9 mouse cellular contexts compared by ENCODE assay signal in the genomic region with DNA sequence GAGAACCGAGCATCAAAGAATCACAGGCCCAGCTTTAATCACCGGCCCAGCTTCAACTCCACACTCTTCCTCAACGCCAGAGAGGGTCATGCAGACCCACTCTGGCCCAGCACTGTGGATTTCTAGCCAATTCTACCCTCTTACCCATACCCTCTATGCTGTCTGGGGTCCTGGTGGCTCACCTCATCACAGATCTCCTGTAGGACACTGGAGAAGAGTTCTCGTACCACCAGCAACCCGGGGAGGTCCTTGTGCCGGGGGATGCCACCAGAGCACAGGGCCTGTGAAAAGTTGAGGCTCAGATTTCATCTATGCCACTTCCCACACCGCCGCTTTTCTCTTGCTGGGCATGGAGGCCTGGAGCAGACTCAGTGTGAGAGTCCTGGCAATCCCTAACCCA. TPM values are rescaled to one million over a fixed set of nuclear protein-coding genes. Genes with fewer than 3 reads are reported as not detected.
A peak's percentile ranks its signal among the peaks of the same experiment; 100 is the strongest.
DNase-seq lines count a peak whose midpoint lies in the region; ATAC-seq lines count a peak whose summit lies in the region.
"Had no signal": no experiment of that assay in that cellular context is flagged by ENCODE, and none has a peak within 500 bp of the region (broad histone marks: within the 10 kb centered on the region; RNA-seq: fewer than 3 reads in every experiment).

No protein-coding gene starts in this region.

- H3K4me2 ChIP-seq in heart, embryonic 13.5 days = peak overlapping the region; percentile 89
- H3K4me2 ChIP-seq in lung, embryonic 16.5 days (ENCODE audit: low read depth, low read length) = peak overlapping the region; percentile 80; the same call in 1 of the 2 replicates
- peak overlapping the region; percentile 91 for H3K4me2 ChIP-seq in intestine, embryonic 15.5 days (replicated peaks)
- no peak overlapping the region for H3K4me2 ChIP-seq in stomach, embryonic 14.5 days (replicated peaks; ENCODE audit: low read depth, low read length)

- peaks cover 15% of the 10 kb centered on the region for H3K36me3 ChIP-seq in heart, embryonic 13.5 days
- peaks cover 6% of the 10 kb centered on the region for H3K36me3 ChIP-seq in lung, embryonic 16.5 days (ENCODE audit: control insufficient read depth, insufficient read depth, low read length)
- H3K36me3 ChIP-seq in intestine, embryonic 15.5 days = 0 out of 2 replicates have a peak, but pooled peaks cover 2% of the 10 kb centered on the region
- H3K36me3 ChIP-seq in stomach, embryonic 14.5 days (ENCODE audit: control insufficient read depth, insufficient read depth, low read length) = no peaks in the 10 kb centered on the region

- no peaks in the 10 kb centered on the region for H3K27me3 ChIP-seq in heart, embryonic 13.5 days (replicated peaks)
- H3K27me3 ChIP-seq in lung, embryonic 16.5 days (ENCODE audit: control insufficient read depth, insufficient read depth, low read depth, low read length) = no peaks in the 10 kb centered on the region
- H3K27me3 ChIP-seq in intestine, embryonic 15.5 days (replicated peaks) = no peaks in the 10 kb centered on the region
- no peaks in the 10 kb centered on the region for H3K27me3 ChIP-seq in stomach, embryonic 14.5 days (ENCODE audit: control insufficient read depth, insufficient read depth, low read length)
- H3K27me3 ChIP-seq: midbrain, embryonic 12.5 days had no signal

- no peaks in the 10 kb centered on the region for H3K9me3 ChIP-seq in heart, embryonic 13.5 days
- no peaks in the 10 kb centered on the region for H3K9me3 ChIP-seq in lung, embryonic 16.5 days (ENCODE audit: control insufficient read depth, low read length)
- H3K9me3 ChIP-seq in intestine, embryonic 15.5 days = no peaks in the 10 kb centered on the region
- H3K9me3 ChIP-seq in stomach, embryonic 14.5 days (ENCODE audit: control insufficient read depth, low read depth, low read length) = no peaks in the 10 kb centered on the region
- H3K9me3 ChIP-seq: midbrain, embryonic 12.5 days had no signal

- peak overlapping the region; percentile 71; the same call in 1 of the 2 replicates for H3K4me3 ChIP-seq in heart, embryonic 13.5 days
- no peak overlapping the region for H3K4me3 ChIP-seq in lung, embryonic 16.5 days (ENCODE audit: low read length)
- H3K4me3 ChIP-seq in intestine, embryonic 15.5 days (replicated peaks) = no peak overlapping the region
- no peak overlapping the region for H3K4me3 ChIP-seq in stomach, embryonic 14.5 days (ENCODE audit: low read depth, low read length)

- ATAC-seq in heart, embryonic 13.5 days (ENCODE audit: extremely low read depth, insufficient number of reproducible peaks, low FRiP score, low TSS enrichment) = no peak
- ATAC-seq in lung, embryonic 16.5 days (ENCODE audit: low read depth) = no peak
- ATAC-seq in intestine, embryonic 15.5 days = no peak
- no peak for ATAC-seq in stomach, embryonic 14.5 days (ENCODE audit: insufficient number of reproducible peaks, insufficient read depth, low FRiP score, low read depth)

- WGBS in heart, embryonic 13.5 days = 78% methylated on average over 8 of the region's 8 CpGs
- WGBS in lung, embryonic 16.5 days = 78% methylated on average over 8 of the region's 8 CpGs
- 91% methylated on average over 8 of the region's 8 CpGs for WGBS in intestine, embryonic 15.5 days
- 82% methylated on average over 8 of the region's 8 CpGs for WGBS in stomach, embryonic 14.5 days

- no peak overlapping the region for H3K27ac ChIP-seq in heart, embryonic 13.5 days (replicated peaks)
- H3K27ac ChIP-seq in lung, embryonic 16.5 days (ENCODE audit: low read length) = no peak overlapping the region
- no peak overlapping the region for H3K27ac ChIP-seq in intestine, embryonic 15.5 days
- no peak overlapping the region for H3K27ac ChIP-seq in stomach, embryonic 14.5 days (ENCODE audit: low read length)

- H3K9ac ChIP-seq in heart, embryonic 13.5 days = peak overlapping the region; percentile 92
- peak overlapping the region; percentile 82; the same call in 1 of the 2 replicates for H3K9ac ChIP-seq in lung, embryonic 16.5 days (ENCODE audit: low read length)
- peak overlapping the region; percentile 75 for H3K9ac ChIP-seq in intestine, embryonic 15.5 days
- H3K9ac ChIP-seq in stomach, embryonic 14.5 days (replicated peaks; ENCODE audit: low read depth, low read length) = 0 out of 2 replicates have a peak overlapping the region, but pooled peaks have one; percentile 42

- DNase-seq in heart, postnatal 4 days = no peak
- no peak for DNase-seq in lung, adult 18-20 months
- DNase-seq in thymus, adult 18-20 months = no peak
- DNase-seq: right cerebral cortex, adult 18-20 months had no signal

- H3K4me1 ChIP-seq in heart, embryonic 13.5 days = peaks cover 43% of the 10 kb centered on the region
- H3K4me1 ChIP-seq in lung, embryonic 16.5 days (replicated peaks; ENCODE audit: control insufficient read depth, insufficient read depth, low read length) = peaks cover 29% of the 10 kb centered on the region
- H3K4me1 ChIP-seq in intestine, embryonic 15.5 days (replicated peaks) = peaks cover 36% of the 10 kb centered on the region
- peaks cover 24% of the 10 kb centered on the region for H3K4me1 ChIP-seq in stomach, embryonic 14.5 days (ENCODE audit: control insufficient read depth, insufficient read depth, low read length)

RNA-seq across cellular contexts. Expression of a gene that starts 1.4 kb away (rescaled TPM):
- polyA plus RNA-seq in heart, embryonic 13.5 days (2015; fragmentation: Nextera tagmentation; extraction: Ambion mirVana) = 23.3 and 26.8 TPM in 2 replicates
- total RNA-seq in heart, postnatal 4 days (2021) = 10 to 100 TPM; 27.2 to 29.0 TPM
- polyA plus RNA-seq in lung, embryonic 16.5 days (2015; fragmentation: Nextera tagmentation; extraction: Ambion mirVana) = 22.6 and 23.7 TPM in 2 replicates
- 20.6 and 23.5 TPM in 2 replicates for polyA plus RNA-seq in intestine, embryonic 15.5 days (2015; fragmentation: Nextera tagmentation; extraction: Ambion mirVana)
- 15.3 and 19.6 TPM in 2 replicates for polyA plus RNA-seq in stomach, embryonic 14.5 days (2014; fragmentation: Nextera tagmentation; extraction: Ambion mirVana)

RNA-seq across cellular contexts. Expression of a gene that starts 1.4 kb away (rescaled TPM):
- 15.8 and 16.6 TPM in 2 replicates for polyA plus RNA-seq in heart, embryonic 13.5 days (2015; fragmentation: Nextera tagmentation; extraction: Ambion mirVana)
- total RNA-seq in heart, postnatal 4 days (2021) = 10 to 100 TPM; 22.6 to 25.7 TPM
- 10.9 and 12.3 TPM in 2 replicates for polyA plus RNA-seq in lung, embryonic 16.5 days (2015; fragmentation: Nextera tagmentation; extraction: Ambion mirVana)
- polyA plus RNA-seq in intestine, embryonic 15.5 days (2015; fragmentation: Nextera tagmentation; extraction: Ambion mirVana) = 6.9 and 9.0 TPM in 2 replicates
- polyA plus RNA-seq in stomach, embryonic 14.5 days (2014; fragmentation: Nextera tagmentation; extraction: Ambion mirVana) = 9.6 and 11.5 TPM in 2 replicates

RNA-seq across cellular contexts. Expression of a gene that starts 2.1 kb away (rescaled TPM):
- 33.2 and 35.6 TPM in 2 replicates for polyA plus RNA-seq in heart, embryonic 13.5 days (2015; fragmentation: Nextera tagmentation; extraction: Ambion mirVana)
- total RNA-seq in heart, postnatal 4 days (2021) = 10 to 100 TPM; 48.7 to 49.2 TPM
- 26.4 and 30.3 TPM in 2 replicates for polyA plus RNA-seq in lung, embryonic 16.5 days (2015; fragmentation: Nextera tagmentation; extraction: Ambion mirVana)
- polyA plus RNA-seq in intestine, embryonic 15.5 days (2015; fragmentation: Nextera tagmentation; extraction: Ambion mirVana) = 22.7 and 27.5 TPM in 2 replicates
- polyA plus RNA-seq in stomach, embryonic 14.5 days (2014; fragmentation: Nextera tagmentation; extraction: Ambion mirVana) = 23.8 and 31.2 TPM in 2 replicates

RNA-seq across cellular contexts. Expression of a gene that starts 7.0 kb away (rescaled TPM):
- 125 and 133 TPM in 2 replicates for polyA plus RNA-seq in heart, embryonic 13.5 days (2015; fragmentation: Nextera tagmentation; extraction: Ambion mirVana)
- total RNA-seq in heart, postnatal 4 days (2021) = 100 to 1,000 TPM; 263 to 265 TPM
- 20.8 and 28.9 TPM in 2 replicates for polyA plus RNA-seq in lung, embryonic 16.5 days (2015; fragmentation: Nextera tagmentation; extraction: Ambion mirVana)
- 44.0 and 46.7 TPM in 2 replicates for polyA plus RNA-seq in intestine, embryonic 15.5 days (2015; fragmentation: Nextera tagmentation; extraction: Ambion mirVana)
- 38.5 and 44.7 TPM in 2 replicates for polyA plus RNA-seq in stomach, embryonic 14.5 days (2014; fragmentation: Nextera tagmentation; extraction: Ambion mirVana)

RNA-seq across cellular contexts. Expression of a gene that starts 14.2 kb away (rescaled TPM):
- polyA plus RNA-seq in heart, embryonic 13.5 days (2015; fragmentation: Nextera tagmentation; extraction: Ambion mirVana) = 80.9 and 98.7 TPM in 2 replicates
- total RNA-seq in heart, postnatal 4 days (2021) = 10 to 100 TPM; 23.5 to 26.6 TPM
- polyA plus RNA-seq in lung, embryonic 16.5 days (2015; fragmentation: Nextera tagmentation; extraction: Ambion mirVana) = 125 and 151 TPM in 2 replicates
- polyA plus RNA-seq in intestine, embryonic 15.5 days (2015; fragmentation: Nextera tagmentation; extraction: Ambion mirVana) = 154 and 170 TPM in 2 replicates
- 88.3 and 94.1 TPM in 2 replicates for polyA plus RNA-seq in stomach, embryonic 14.5 days (2014; fragmentation: Nextera tagmentation; extraction: Ambion mirVana)

Comparison
In these comparisons a context has a peak if more than half of its experiments do, and no peak if none do; other contexts are left out.
1. H3K9ac ChIP-seq: peak in every context shown above with its lines; median percentile 92 in heart, embryonic 13.5 days; 82 in lung, embryonic 16.5 days; 75 in intestine, embryonic 15.5 days; 42 in stomach, embryonic 14.5 days.